Mouse (Mus musculus): ENCODE results near the gene Xpnpep2. TPM values are rescaled to one million over a fixed set of nuclear protein-coding genes. Genes with fewer than 3 reads are reported as not detected.

Gene Xpnpep2
- polyA plus RNA-seq (2012; fragmentation: generic; extraction: Trizol): 1 to 10 TPM in 1 of 2 experiments, under 1 TPM in 1; 0.01 to 2.8 TPM

GRCm38 (mm10) chrX:48108394-48109315, at the start of gene Xpnpep2:
Gene Xpnpep2 (plus strand): TSS chrX:48108725.

DNA sequence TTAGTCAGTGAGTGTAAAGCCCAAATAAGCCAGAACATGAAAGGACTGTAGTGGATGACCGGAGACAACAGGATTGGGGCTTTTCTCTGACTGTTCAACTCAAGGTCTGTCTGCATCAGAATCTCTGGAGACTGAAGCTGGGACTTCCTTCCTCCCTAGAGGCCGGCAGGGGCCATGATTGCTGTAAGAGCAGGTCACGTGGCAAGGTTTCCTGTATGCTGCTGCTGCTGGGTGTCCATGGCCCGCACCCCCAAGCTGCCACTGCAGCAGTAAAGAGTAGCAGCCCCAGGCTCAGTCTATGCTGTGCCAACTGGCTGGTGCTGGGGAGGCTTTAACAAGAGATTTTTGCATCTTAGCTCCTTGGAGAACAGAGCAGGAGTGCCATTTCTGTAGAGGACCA, 37.7 kb downstream of the Xpnpep2 start, which contains the start of gene Sash3:
Gene Sash3 (plus strand): TSS at position 175 of the 400 bp plus-strand sequence.

Other genes with a start within 250 kb of the Xpnpep2 start
- gene Smarca1, start 215.8 kb upstream of the Xpnpep2 start, polyA plus RNA-seq (2012; fragmentation: generic; extraction: Trizol): under 1 TPM in 1 of 2 experiments, not detected in 1; 0.24 TPM
- 10 to 100 TPM in 1 of 2 experiments, 1 to 10 TPM in 1; 1.0 to 10.4 TPM for gene Ocrl, start 196.3 kb upstream of the Xpnpep2 start, polyA plus RNA-seq (2012; fragmentation: generic; extraction: Trizol)
- gene Apln, start 73.9 kb upstream of the Xpnpep2 start, polyA plus RNA-seq (2012; fragmentation: generic; extraction: Trizol): 1 to 10 TPM; 3.1 to 7.9 TPM
- under 1 TPM in 1 of 2 experiments, not detected in 1; 0.01 TPM for gene Sash3, start 37.7 kb downstream of the Xpnpep2 start, polyA plus RNA-seq (2012; fragmentation: generic; extraction: Trizol)
- gene Zdhhc9, start 100.2 kb downstream of the Xpnpep2 start, polyA plus RNA-seq (2012; fragmentation: generic; extraction: Trizol): 10 to 100 TPM in 1 of 2 experiments, 1 to 10 TPM in 1; 4.0 to 18.5 TPM
- 10 to 100 TPM in 1 of 2 experiments, 1 to 10 TPM in 1; 3.7 to 14.2 TPM for gene Utp14a, start 148.1 kb downstream of the Xpnpep2 start, polyA plus RNA-seq (2012; fragmentation: generic; extraction: Trizol)
- gene Bcorl1, start 232.6 kb downstream of the Xpnpep2 start, polyA plus RNA-seq (2012; fragmentation: generic; extraction: Trizol): 1 to 10 TPM; 2.6 to 6.3 TPM

Data from C3H10T1/2 (cell line).